Mouse (Mus musculus) embryonic facial prominence, embryonic 11.5 days (tissue): ENCODE measurements around the gene Trp53bp1. TPM values are rescaled to one million over a fixed set of nuclear protein-coding genes. Genes with fewer than 3 reads are reported as not detected.

Source experiments
- ATAC-seq: fragments of 200-750 bp; cut with Nextera tagmentation; replicated peaks from 2 replicates; pipeline ENCODE4 v1.8.0; 2017; ENCODE audit warnings: low read depth; ENCODE audit not compliant: insufficient number of reproducible peaks, low FRiP score, low TSS enrichment
- DNase-seq: peaks from one replicate; pipeline ENCODE4 v3.0.0-alpha.2; 2015; ENCODE audit warnings: low spot score
- H3K27ac ChIP-seq: fragments of 300-500 bp; sonication (generic); replicated peaks from 2 replicates; pipeline ENCODE4 v1.5.1; 2014; ENCODE audit warnings: mild to moderate bottlenecking, low read depth, low read length, control low read depth
- H3K27me3 ChIP-seq: fragments of 300-500 bp; sonication (generic); 2 replicates; pipeline ENCODE4 v1.6.1; 2014; ENCODE audit warnings: mild to moderate bottlenecking, low read length, moderate library complexity, mixed read lengths; ENCODE audit not compliant: control insufficient read depth, insufficient read depth
- H3K36me3 ChIP-seq: fragments of 300-500 bp; sonication (generic); replicated peaks from 2 replicates; pipeline ENCODE4 v1.6.1; 2014; ENCODE audit warnings: low read depth, mild to moderate bottlenecking, low read length, moderate library complexity, mixed read lengths; ENCODE audit not compliant: control insufficient read depth, insufficient read depth
- H3K4me1 ChIP-seq: fragments of 300-500 bp; sonication (generic); 2 replicates; pipeline ENCODE4 v1.6.1; 2014; ENCODE audit warnings: low read length, mixed read lengths; ENCODE audit not compliant: control insufficient read depth, insufficient read depth
- H3K4me2 ChIP-seq: fragments of 300-500 bp; sonication (generic); 2 replicates; pipeline ENCODE4 v1.6.1; 2014; ENCODE audit warnings: low read depth, mild to moderate bottlenecking, control low read depth, low read length, moderate library complexity
- H3K4me3 ChIP-seq: fragments of 300-500 bp; sonication (generic); 2 replicates; pipeline ENCODE4 v1.5.1; 2014; ENCODE audit warnings: low read depth, low read length, control low read depth
- H3K9ac ChIP-seq: fragments of 300-500 bp; sonication (generic); replicated peaks from 2 replicates; pipeline ENCODE4 v1.6.1; 2014; ENCODE audit warnings: mild to moderate bottlenecking, control low read depth, low read length
- H3K9me3 ChIP-seq: fragments of 300-500 bp; sonication (generic); replicated peaks from 2 replicates; pipeline ENCODE4 v1.6.1; 2016; ENCODE audit warnings: mild to moderate bottlenecking, low read length, inconsistent platforms, mixed read lengths; ENCODE audit not compliant: control insufficient read depth
- WGBS: fragments of 180-500 bp; shearing (Covaris S2); extraction: QIAGEN DNeasy Blood & Tissue Kit; methylation state at CpG from one replicate; pipeline ENCODE4 v1.1.7; 2014; 5-methylcytosine and 5-hydroxymethylcytosine counted together
- polyA plus RNA-seq: library from polyadenylated mRNA; unstranded; fragments of >200 nt; fragmentation: Nextera tagmentation; extraction: Ambion mirVana; gene quantifications from 2 replicates; pipeline ENCODE4 v1.2.1, GENCODE M21; 2014

Gene Trp53bp1
- polyA plus RNA-seq, 1 experiment from 2014 or later: 88.7 TPM

- ATAC-seq (no peak), DNase-seq (no peak)
- WGBS: 84% methylated on average over 1 of the region's 1 CpGs
- no peak overlapping the region for H3K4me2 ChIP-seq
- H3K9me3 ChIP-seq: no peaks in the 10 kb centered on the region
- no peaks in the 10 kb centered on the region for H3K4me1 ChIP-seq
- no peak overlapping the region for H3K9ac ChIP-seq
- no peaks in the 10 kb centered on the region for H3K27me3 ChIP-seq
- H3K4me3 ChIP-seq: no peak overlapping the region
- no peak overlapping the region for H3K27ac ChIP-seq
- peaks cover 12% of the 10 kb centered on the region for H3K36me3 ChIP-seq
Measured at GRCm38 (mm10) chr2:121188530-121188929, 82.7 kb downstream of the Trp53bp1 start.

- H3K27me3 ChIP-seq: no peaks in the 10 kb centered on the region
- WGBS: 91% methylated on average over 7 of the region's 7 CpGs
Measured at GRCm38 (mm10) chr2:121184142-121184541, 87.1 kb downstream of the Trp53bp1 start.

GRCm38 (mm10) chr2:121183431-121183830 lies 87.8 kb downstream of the Trp53bp1 start:
- ATAC-seq: no peak
- no peak for DNase-seq
- 91% methylated on average over 5 of the region's 5 CpGs for WGBS
- Histone ChIP-seq H3K27ac (no peak overlapping the region), H3K9ac (no peak overlapping the region), H3K4me3 (no peak overlapping the region), H3K4me1 (no peaks in the 10 kb centered on the region), H3K9me3 (no peaks in the 10 kb centered on the region), H3K36me3 (peaks cover 2% of the 10 kb centered on the region), H3K27me3 (no peaks in the 10 kb centered on the region), H3K4me2 (no peak overlapping the region)

More at GRCm38 (mm10) chr2:121184142-121184541, 87.1 kb downstream of the Trp53bp1 start:
- Histone ChIP-seq H3K27ac (no peak overlapping the region), H3K4me2 (no peak overlapping the region), H3K36me3 (peaks cover 2% of the 10 kb centered on the region), H3K4me3 (no peak overlapping the region), H3K9ac (no peak overlapping the region), H3K4me1 (no peaks in the 10 kb centered on the region), H3K9me3 (no peaks in the 10 kb centered on the region)
- DNase-seq: no peak
- no peak for ATAC-seq

- H3K4me3 ChIP-seq: no peak overlapping the region
- no peak overlapping the region for H3K27ac ChIP-seq
- H3K9me3 ChIP-seq: no peaks in the 10 kb centered on the region
- no peaks in the 10 kb centered on the region for H3K27me3 ChIP-seq
- H3K36me3 ChIP-seq: peaks cover 4% of the 10 kb centered on the region; the same call in 1 of the 2 replicates
- no peak overlapping the region for H3K4me2 ChIP-seq
- no peak for ATAC-seq
- WGBS: 95% methylated on average over 3 of the region's 3 CpGs
- H3K4me1 ChIP-seq: no peaks in the 10 kb centered on the region
- no peak for DNase-seq
- no peak overlapping the region for H3K9ac ChIP-seq
Measured at GRCm38 (mm10) chr2:121178828-121179479, 92.3 kb downstream of the Trp53bp1 start.

GRCm38 (mm10) chr2:121170980-121171742 lies 100.0 kb downstream of the Trp53bp1 start, which contains the start of gene Zscan29:
Zscan29 (minus strand) TSS chr2:121171125.
- H3K9ac ChIP-seq: peak within 1 kb of the TSS; percentile 88
- H3K4me3 ChIP-seq: peak within 1 kb of the TSS; percentile 86
- no peaks in the 10 kb centered on the region for H3K27me3 ChIP-seq
- H3K27ac ChIP-seq: peak within 1 kb of the TSS; percentile 42
- WGBS: under 1% methylated on average over 62 of the region's 66 CpGs
- H3K4me1 ChIP-seq: no peaks in the 10 kb centered on the region
- peak within 1 kb of the TSS; percentile 56 for H3K4me2 ChIP-seq
- H3K9me3 ChIP-seq: no peaks in the 10 kb centered on the region
- H3K36me3 ChIP-seq: 0 out of 2 replicates have a peak, but pooled peaks cover 3% of the 10 kb centered on the region
- ATAC-seq: peak; percentile 94
- peak; percentile 95 for DNase-seq

GRCm38 (mm10) chr2:121170481-121170971 lies 100.7 kb downstream of the Trp53bp1 start, which contains the start of gene Tubgcp4:
Tubgcp4 (plus strand) TSS chr2:121170654.
- peak; percentile 62 for ATAC-seq
- H3K4me2 ChIP-seq: peak within 1 kb of the TSS; percentile 56
- H3K27me3 ChIP-seq: no peaks in the 10 kb centered on the region
- H3K36me3 ChIP-seq: 0 out of 2 replicates have a peak, but pooled peaks cover 5% of the 10 kb centered on the region
- peak within 1 kb of the TSS; percentile 88 for H3K9ac ChIP-seq
- under 1% methylated on average over 38 of the region's 38 CpGs for WGBS
- peak; percentile 45 for DNase-seq
- peak within 1 kb of the TSS; percentile 42 for H3K27ac ChIP-seq
- H3K4me3 ChIP-seq: peak within 1 kb of the TSS; percentile 86
- H3K4me1 ChIP-seq: no peaks in the 10 kb centered on the region
- no peaks in the 10 kb centered on the region for H3K9me3 ChIP-seq

- H3K9ac ChIP-seq: peak overlapping the region; percentile 88
- WGBS: 10% methylated on average over 9 of the region's 9 CpGs
- no peaks in the 10 kb centered on the region for H3K9me3 ChIP-seq
- H3K4me2 ChIP-seq: peak overlapping the region; percentile 56
- H3K4me3 ChIP-seq: peak overlapping the region; percentile 86
- no peak for DNase-seq
- ATAC-seq: no peak
- H3K27me3 ChIP-seq: no peaks in the 10 kb centered on the region
- H3K36me3 ChIP-seq: 0 out of 2 replicates have a peak, but pooled peaks cover 5% of the 10 kb centered on the region
- no peak overlapping the region for H3K27ac ChIP-seq
- no peaks in the 10 kb centered on the region for H3K4me1 ChIP-seq
Measured at GRCm38 (mm10) chr2:121169902-121170301, 101.3 kb downstream of the Trp53bp1 start.
